Mouse (Mus musculus) embryonic facial prominence, embryonic 10.5 days (tissue): ENCODE data around the gene Atg9b. TPM values are rescaled to one million over a fixed set of nuclear protein-coding genes. Genes with fewer than 3 reads are reported as not detected.

Source experiments
- DNase-seq: peaks from one replicate; pipeline ENCODE4 v3.0.0-alpha.2; 2017; ENCODE audit warnings: low spot score
- H3K27ac ChIP-seq: fragments of 300-500 bp; sonication (generic); replicated peaks from 2 replicates; pipeline ENCODE4 v1.5.1; 2016; ENCODE audit warnings: mild to moderate bottlenecking
- H3K27me3 ChIP-seq: fragments of 300-500 bp; sonication (generic); replicated peaks from 2 replicates; pipeline ENCODE4 v1.6.1; 2016; ENCODE audit warnings: low read depth, mild to moderate bottlenecking; ENCODE audit not compliant: poor library complexity, severe bottlenecking
- H3K36me3 ChIP-seq: fragments of 300-500 bp; sonication (generic); replicated peaks from 2 replicates; pipeline ENCODE4 v1.6.1; 2016; ENCODE audit warnings: mild to moderate bottlenecking, moderate library complexity
- H3K4me1 ChIP-seq: fragments of 300-500 bp; sonication (generic); 2 replicates; pipeline ENCODE4 v1.6.1; 2016
- H3K4me3 ChIP-seq: fragments of 300-500 bp; sonication (generic); 2 replicates; pipeline ENCODE4 v1.5.1; 2016; ENCODE audit warnings: mild to moderate bottlenecking, moderate library complexity
- H3K9me3 ChIP-seq: fragments of 300-500 bp; sonication (generic); 2 replicates; pipeline ENCODE4 v1.6.1; 2016; ENCODE audit warnings: mild to moderate bottlenecking
- WGBS: fragments of 180-500 bp; shearing (Covaris S2); methylation state at CpG from one replicate; pipeline ENCODE4 v1.1.7; 2016; 5-methylcytosine and 5-hydroxymethylcytosine counted together
- polyA plus RNA-seq: library from polyadenylated mRNA; unstranded; fragments of >200 nt; fragmentation: Nextera tagmentation; extraction: Ambion mirVana; gene quantifications from 2 replicates; pipeline ENCODE4 v1.2.1, GENCODE M21; 2016

Gene Atg9b
- polyA plus RNA-seq, 1 experiment from 2014 or later, result 0.69 TPM

GRCm38 (mm10) chr5:24351701-24352171 lies 40.2 kb downstream of the Atg9b start:
- Histone ChIP-seq H3K4me1 (peaks cover 67% of the 10 kb centered on the region), H3K27me3 (peaks cover 78% of the 10 kb centered on the region), H3K9me3 (no peaks in the 10 kb centered on the region), H3K27ac (peak overlapping the region; percentile 81), H3K36me3 (no peaks in the 10 kb centered on the region), H3K4me3 (peak overlapping the region; percentile 77)
- WGBS, result under 1% methylated on average over 41 of the region's 41 CpGs
- peak; percentile 94 for DNase-seq

DNA sequence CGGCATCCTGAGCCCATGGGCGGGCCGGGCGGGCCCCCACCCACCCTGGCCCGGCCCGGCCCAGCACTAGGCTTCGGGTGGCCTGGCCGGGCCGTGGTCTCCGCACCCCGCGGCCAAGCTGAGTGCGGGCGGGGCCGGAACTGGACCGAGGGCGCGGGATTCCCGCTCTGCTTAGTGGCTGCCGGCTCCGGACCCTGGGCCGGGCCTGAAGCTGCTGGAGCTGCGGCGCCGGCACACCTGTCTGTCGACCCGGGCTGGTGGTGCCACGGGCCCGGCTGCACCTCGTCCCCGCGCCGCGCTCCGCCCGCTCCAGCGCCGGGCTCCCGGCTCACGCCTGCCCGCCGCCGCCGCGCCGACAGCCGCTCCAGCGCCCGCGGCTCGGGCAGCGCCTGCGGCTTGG lies 40.7 kb downstream of the Atg9b start, which contains the start of gene Kcnh2:
Kcnh2 (minus strand) TSS at position 327 of the 400 bp plus-strand sequence.
- Histone ChIP-seq H3K4me1 (peaks cover 67% of the 10 kb centered on the region), H3K36me3 (no peaks in the 10 kb centered on the region), H3K4me3 (peak within 1 kb of the TSS; percentile 77), H3K27ac (peak within 1 kb of the TSS; percentile 81), H3K27me3 (peaks cover 82% of the 10 kb centered on the region), H3K9me3 (no peaks in the 10 kb centered on the region)
- DNase-seq, result no peak
- WGBS, result under 1% methylated on average over 53 of the region's 53 CpGs

DNA sequence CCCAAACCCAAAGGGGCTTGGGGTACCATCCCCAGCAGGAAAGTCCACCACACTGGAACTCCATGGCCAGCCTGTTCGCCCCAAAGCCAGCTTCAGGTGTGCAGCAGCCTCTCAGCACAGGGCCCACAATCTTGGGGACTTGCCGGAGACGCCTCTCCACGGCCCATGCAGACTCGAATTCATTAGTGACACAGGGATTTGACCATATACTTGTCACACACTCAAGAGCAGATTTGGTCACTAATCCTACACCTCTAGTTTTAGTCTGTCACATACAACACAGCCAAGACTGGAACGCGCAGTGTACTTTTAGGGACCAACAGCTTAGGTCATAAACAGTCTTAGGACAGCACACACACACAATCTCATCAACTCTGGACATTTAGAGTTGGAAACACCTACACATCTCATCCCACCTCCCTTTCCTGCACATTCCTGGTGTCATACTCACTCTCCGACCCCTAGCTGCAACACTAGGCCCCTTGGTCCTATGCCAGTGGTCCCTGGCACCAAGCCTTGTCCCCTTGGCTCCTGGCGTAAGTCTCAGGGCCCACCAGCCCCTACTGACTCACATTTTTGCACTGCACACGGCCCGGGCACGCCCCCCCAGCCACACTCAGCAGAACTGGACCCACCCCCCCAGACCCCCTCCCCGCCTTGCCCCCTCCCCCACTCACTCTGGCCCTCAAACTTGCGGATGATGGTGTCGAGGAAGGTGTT lies 41.3 kb downstream of the Atg9b start:
- peaks cover 67% of the 10 kb centered on the region for H3K4me1 ChIP-seq
- H3K27me3 ChIP-seq, result peaks cover 88% of the 10 kb centered on the region
- H3K4me3 ChIP-seq, result peak overlapping the region; percentile 77
- peak overlapping the region; percentile 81 for H3K27ac ChIP-seq
- no peaks in the 10 kb centered on the region for H3K36me3 ChIP-seq
- no peaks in the 10 kb centered on the region for H3K9me3 ChIP-seq
- DNase-seq, result no peak
- 39% methylated on average over 14 of the region's 15 CpGs for WGBS

DNA sequence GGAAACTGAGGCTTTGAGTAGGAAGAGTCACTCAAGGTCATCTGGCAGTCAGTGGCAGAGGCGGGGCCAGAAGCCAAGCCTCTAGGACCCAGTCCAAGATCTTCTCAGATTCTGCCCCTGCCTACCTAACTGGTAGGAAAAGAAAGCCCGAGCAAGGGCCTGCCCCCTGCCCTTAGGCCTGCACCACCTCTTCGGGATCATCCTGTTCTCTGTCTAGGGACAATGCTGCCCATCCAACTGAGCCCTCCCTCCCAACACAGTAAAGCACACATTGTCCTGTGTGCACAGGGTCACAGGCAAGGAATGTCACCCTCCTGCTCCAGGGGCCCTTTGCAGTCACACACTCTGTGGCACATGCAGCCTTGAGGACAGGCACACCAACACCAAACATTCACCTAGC lies 41.9 kb downstream of the Atg9b start:
- Histone ChIP-seq H3K36me3 (no peaks in the 10 kb centered on the region), H3K9me3 (no peaks in the 10 kb centered on the region), H3K4me3 (peak overlapping the region; percentile 77), H3K4me1 (peaks cover 69% of the 10 kb centered on the region), H3K27me3 (peaks cover 94% of the 10 kb centered on the region), H3K27ac (no peak overlapping the region)
- no peak for DNase-seq
- WGBS, result 55% methylated on average over 3 of the region's 3 CpGs

GRCm38 (mm10) chr5:24348546-24348945 lies 43.4 kb downstream of the Atg9b start:
- peak overlapping the region; percentile 16; the same call in 1 of the 2 replicates for H3K27ac ChIP-seq
- H3K9me3 ChIP-seq, result no peaks in the 10 kb centered on the region
- peaks cover 93% of the 10 kb centered on the region for H3K27me3 ChIP-seq
- DNase-seq, result no peak
- H3K36me3 ChIP-seq, result no peaks in the 10 kb centered on the region
- peak overlapping the region; percentile 64 for H3K4me3 ChIP-seq
- under 1% methylated on average over 29 of the region's 30 CpGs for WGBS
- H3K4me1 ChIP-seq, result peaks cover 78% of the 10 kb centered on the region

DNA sequence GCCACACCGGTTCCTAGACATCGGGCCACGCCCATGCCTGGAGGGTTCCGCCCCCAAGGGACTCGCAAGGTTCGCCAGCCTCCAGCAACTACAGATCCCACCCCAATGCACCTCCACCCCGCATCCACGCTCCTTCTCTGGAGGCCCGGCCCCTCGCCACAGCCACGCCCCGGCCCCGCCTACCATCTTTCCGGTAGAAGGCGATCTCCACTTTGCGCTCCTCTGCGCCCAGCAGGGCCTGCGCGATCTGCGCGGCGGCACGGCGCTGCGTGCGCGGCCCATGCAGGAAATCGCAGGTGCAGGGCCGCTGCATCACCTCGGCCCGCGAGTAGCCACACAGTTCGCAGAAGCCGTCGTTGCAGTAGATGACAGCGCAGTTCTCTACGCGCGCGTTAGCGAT lies 43.8 kb downstream of the Atg9b start:
- Histone ChIP-seq H3K27me3 (peaks cover 89% of the 10 kb centered on the region), H3K36me3 (no peaks in the 10 kb centered on the region), H3K4me1 (peaks cover 78% of the 10 kb centered on the region), H3K27ac (peak overlapping the region; percentile 16; the same call in 1 of the 2 replicates), H3K9me3 (no peaks in the 10 kb centered on the region), H3K4me3 (peak overlapping the region; percentile 64)
- under 1% methylated on average over 41 of the region's 41 CpGs for WGBS
- DNase-seq, result peak; percentile 84

- Histone ChIP-seq H3K27me3 (peaks cover 81% of the 10 kb centered on the region), H3K4me3 (peak overlapping the region; percentile 64; the same call in 1 of the 2 replicates), H3K9me3 (no peaks in the 10 kb centered on the region), H3K36me3 (no peaks in the 10 kb centered on the region), H3K27ac (no peak overlapping the region), H3K4me1 (peaks cover 78% of the 10 kb centered on the region)
- DNase-seq, result no peak
- WGBS, result 57% methylated on average over 7 of the region's 7 CpGs
These were observed 44.6 kb downstream of the Atg9b start for GRCm38 (mm10) chr5:24347186-24347875.

- Histone ChIP-seq H3K4me3 (no peak overlapping the region), H3K4me1 (peaks cover 68% of the 10 kb centered on the region), H3K27me3 (peaks cover 73% of the 10 kb centered on the region), H3K36me3 (no peaks in the 10 kb centered on the region), H3K9me3 (no peaks in the 10 kb centered on the region), H3K27ac (no peak overlapping the region)
- 84% methylated on average over 7 of the region's 7 CpGs for WGBS
- DNase-seq, result no peak
These were observed 45.6 kb downstream of the Atg9b start for GRCm38 (mm10) chr5:24346313-24346712.

DNA sequence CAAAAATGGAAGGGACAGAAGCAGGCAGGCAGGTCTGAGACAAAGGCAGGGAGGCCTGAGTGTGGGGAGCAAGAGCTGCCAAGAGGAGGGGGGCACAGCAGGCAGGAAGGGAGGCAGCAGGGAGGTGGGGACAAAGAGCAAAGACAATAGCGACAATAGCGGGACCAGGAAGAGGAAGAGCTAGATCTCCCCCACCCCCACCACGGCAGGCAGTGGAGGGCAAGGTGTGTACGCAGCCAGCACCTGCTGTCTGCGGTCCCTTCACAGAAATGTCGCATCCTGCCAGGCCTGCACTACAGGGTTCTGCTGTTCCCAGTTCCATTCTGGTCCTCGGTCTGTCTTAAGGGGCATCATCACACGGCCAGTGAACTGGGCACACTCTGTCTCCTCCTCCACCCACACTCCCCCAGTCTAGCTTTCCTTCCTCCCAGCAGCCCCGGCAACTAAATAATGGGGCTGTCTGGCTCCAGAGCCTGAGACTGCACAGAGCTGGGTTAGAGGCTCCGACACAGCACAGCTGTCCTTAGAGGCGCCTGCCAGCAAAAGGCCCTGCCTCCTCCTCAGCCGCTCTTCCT lies 47.4 kb downstream of the Atg9b start:
- H3K9me3 ChIP-seq, result no peaks in the 10 kb centered on the region
- H3K36me3 ChIP-seq, result no peaks in the 10 kb centered on the region
- peak overlapping the region; percentile 28; the same call in 1 of the 2 replicates for H3K4me3 ChIP-seq
- peaks cover 51% of the 10 kb centered on the region for H3K4me1 ChIP-seq
- H3K27me3 ChIP-seq, result peaks cover 55% of the 10 kb centered on the region
- DNase-seq, result no peak
- WGBS, result 16% methylated on average over 12 of the region's 12 CpGs
- H3K27ac ChIP-seq, result peak overlapping the region; percentile 83

DNA sequence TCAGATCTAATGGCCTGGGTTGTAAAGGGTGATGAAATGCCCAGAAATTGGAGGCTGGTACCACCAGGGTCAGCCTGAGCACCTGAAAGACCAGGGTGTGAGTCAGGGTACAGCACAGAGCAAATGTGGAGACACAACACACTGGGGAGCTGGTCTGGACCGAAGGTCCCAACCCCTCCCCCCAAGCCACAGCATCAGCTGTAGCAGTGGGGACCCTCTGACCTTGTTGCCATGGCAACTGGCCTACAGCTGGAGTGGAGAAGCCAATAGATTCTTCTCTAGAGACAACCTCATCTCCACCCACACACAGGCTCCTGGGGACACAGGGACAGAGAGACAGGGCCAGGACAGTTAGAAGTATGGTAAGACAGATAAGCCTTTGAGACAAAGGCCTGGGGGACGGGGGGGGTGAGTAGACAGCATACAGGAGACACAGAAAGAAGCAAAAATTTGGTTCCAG lies 47.9 kb downstream of the Atg9b start:
- Histone ChIP-seq H3K27me3 (peaks cover 50% of the 10 kb centered on the region), H3K9me3 (no peaks in the 10 kb centered on the region), H3K27ac (peak overlapping the region; percentile 83), H3K36me3 (no peaks in the 10 kb centered on the region), H3K4me3 (peak overlapping the region; percentile 28; the same call in 1 of the 2 replicates), H3K4me1 (peaks cover 47% of the 10 kb centered on the region)
- 11% methylated on average over 2 of the region's 2 CpGs for WGBS
- peak; percentile 76 for DNase-seq

DNA sequence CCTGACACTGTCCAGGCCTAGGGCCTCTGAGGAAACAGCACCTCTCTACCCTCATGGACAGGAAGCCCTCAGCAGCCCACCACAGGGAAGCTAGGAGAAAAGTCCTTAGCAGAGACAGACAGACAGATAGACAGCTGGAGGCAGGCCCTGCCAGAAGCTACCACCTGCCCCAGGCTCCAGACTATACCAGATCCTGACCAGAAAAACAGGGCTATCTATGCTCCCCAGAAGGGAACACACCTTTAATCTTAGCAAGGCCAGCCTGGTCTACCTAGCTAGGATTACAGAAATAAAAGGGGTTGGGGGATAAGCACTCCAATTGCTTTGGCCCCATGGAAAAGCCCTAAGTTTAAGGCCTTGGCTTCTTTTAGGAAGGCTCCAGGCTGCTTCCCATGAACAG lies 48.6 kb downstream of the Atg9b start:
- H3K9me3 ChIP-seq, result no peaks in the 10 kb centered on the region
- peaks cover 41% of the 10 kb centered on the region for H3K4me1 ChIP-seq
- no peaks in the 10 kb centered on the region for H3K36me3 ChIP-seq
- H3K27me3 ChIP-seq, result peaks cover 43% of the 10 kb centered on the region
- no peak for DNase-seq
- no peak overlapping the region for H3K4me3 ChIP-seq
- H3K27ac ChIP-seq, result peak overlapping the region; percentile 83

- Histone ChIP-seq H3K4me1 (peaks cover 37% of the 10 kb centered on the region), H3K27ac (peak overlapping the region; percentile 83; the same call in 1 of the 2 replicates), H3K9me3 (no peaks in the 10 kb centered on the region), H3K4me3 (no peak overlapping the region), H3K27me3 (peaks cover 39% of the 10 kb centered on the region), H3K36me3 (no peaks in the 10 kb centered on the region)
- DNase-seq, result no peak
- 55% methylated on average over 8 of the region's 8 CpGs for WGBS
These were observed 49.0 kb downstream of the Atg9b start for GRCm38 (mm10) chr5:24342966-24343365.
